In genomic region chr10:123195501-123195900, GRCm38 (mm10) we compare ENCODE assay signal across 2 mouse cellular contexts.
TF ChIP-seq lines count a peak whose summit lies in the region.

No protein-coding gene starts in this region.

TF ChIP-seq in CH12.LX, 34 proteins besides CTCF, POLR2A, EP300 and RAD21 (continued from another document):
- no peak for TF ChIP-seq CHD1 (IDR thresholded peaks at IDR 0.05; ENCODE audit: low read depth, low read length)
TF ChIP-seq in CH12.LX: peak in this region for 0.

TF ChIP-seq in MEL, 35 proteins besides CTCF, POLR2A, EP300 and RAD21 (continued from another document):
- TF ChIP-seq MAZ (IDR thresholded peaks at IDR 0.05; ENCODE audit: low read depth, low read length) = no peak
- no peak for TF ChIP-seq NRF1 (IDR thresholded peaks at IDR 0.05; ENCODE audit: insufficient read depth, low read depth, low read length, poor library complexity, severe bottlenecking)
- TF ChIP-seq TCF12 (IDR thresholded peaks at IDR 0.05; ENCODE audit: low read depth, low read length) = no peak
- TF ChIP-seq ZMIZ1 (IDR thresholded peaks at IDR 0.05; ENCODE audit: low read depth, low read length) = no peak
- TF ChIP-seq TAL1 (IDR thresholded peaks at IDR 0.05; ENCODE audit: low read length) = no peak
- TF ChIP-seq ZNF384 (IDR thresholded peaks at IDR 0.05; ENCODE audit: low read depth, low read length) = no peak
- no peak for TF ChIP-seq POLR2AphosphoS5 (IDR thresholded peaks at IDR 0.05; ENCODE audit: borderline replicate concordance, low read depth, low read length)
- TF ChIP-seq UBTF (IDR thresholded peaks at IDR 0.05; ENCODE audit: borderline replicate concordance, insufficient read depth, low read depth, low read length) = no peak
- TF ChIP-seq SMC3 (IDR thresholded peaks at IDR 0.05; ENCODE audit: low read depth, low read length) = no peak
- TF ChIP-seq ELF1 (IDR thresholded peaks at IDR 0.05; ENCODE audit: low read depth, low read length) = no peak
